Mouse (Mus musculus): ENCODE data around the gene Tmem95.
"Not testable (repeated sequence)": the region's sequence is repeated elsewhere in the genome, so short reads cannot be mapped to it uniquely, and the experiment has no call there.

Tmem95 gene

DNA sequence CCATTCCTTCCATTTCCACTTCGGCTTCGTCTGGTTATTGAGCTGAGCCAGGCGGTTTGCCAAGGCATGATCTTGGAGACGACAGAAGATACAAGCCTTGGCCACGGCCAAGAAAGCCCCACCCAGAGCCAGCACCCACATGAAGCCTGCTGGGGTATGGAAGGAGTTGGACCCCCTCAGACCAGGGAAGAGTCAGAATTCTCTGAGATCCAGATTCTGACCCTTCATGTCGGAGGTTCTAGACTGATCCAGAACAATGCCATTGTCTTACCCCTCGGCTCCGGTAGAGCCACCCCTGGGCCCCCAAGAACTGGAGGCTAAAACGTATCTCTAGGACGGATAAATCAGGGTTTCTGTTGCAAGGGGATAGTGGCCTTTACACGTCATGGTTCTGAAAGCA, at the start of gene Tmem95:
Gene Tmem95, minus strand, starts transcription at position 141 of the 400 bp plus-strand sequence.
- no peak for DNase-seq

DNA sequence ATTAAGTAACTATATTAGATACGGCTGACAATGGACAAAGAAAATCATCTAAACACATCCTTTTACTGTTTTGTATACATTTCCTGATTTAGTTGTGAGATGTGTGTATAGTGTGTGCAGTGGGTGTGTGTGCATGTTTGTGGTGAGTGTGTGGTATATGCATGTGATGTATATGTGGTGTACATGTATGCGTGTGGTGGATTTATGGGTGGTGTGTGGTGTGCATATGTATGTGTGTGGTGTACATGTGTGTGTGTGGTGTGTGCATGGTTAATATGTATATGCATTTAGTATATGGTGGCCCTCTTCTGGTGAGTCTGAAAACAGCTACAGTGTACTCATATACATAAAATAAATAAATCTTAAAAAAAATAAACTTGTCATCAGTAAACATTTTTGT, 49.7 kb upstream of the Tmem95 start:
- no peak for DNase-seq

DNA sequence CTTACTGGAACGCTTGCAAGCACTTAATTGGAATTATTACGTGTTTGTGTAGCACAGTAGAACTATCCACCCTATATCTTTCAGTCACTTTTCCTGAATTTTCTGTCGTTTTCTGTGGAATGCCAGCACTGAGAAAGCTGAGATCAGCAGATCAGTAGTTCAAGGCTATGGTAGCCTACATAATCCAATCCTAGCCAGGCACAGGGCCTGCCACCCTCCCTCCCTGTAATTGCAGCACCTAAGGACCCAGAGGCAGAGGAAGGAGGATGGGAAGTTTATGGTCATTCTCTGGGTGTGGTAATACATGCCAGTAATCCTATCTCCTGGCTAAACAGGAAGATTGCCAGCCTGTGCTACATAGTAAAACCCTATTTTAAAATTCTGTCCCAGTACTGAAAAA, 45.0 kb upstream of the Tmem95 start:
- DNase-seq: no peak

DNA sequence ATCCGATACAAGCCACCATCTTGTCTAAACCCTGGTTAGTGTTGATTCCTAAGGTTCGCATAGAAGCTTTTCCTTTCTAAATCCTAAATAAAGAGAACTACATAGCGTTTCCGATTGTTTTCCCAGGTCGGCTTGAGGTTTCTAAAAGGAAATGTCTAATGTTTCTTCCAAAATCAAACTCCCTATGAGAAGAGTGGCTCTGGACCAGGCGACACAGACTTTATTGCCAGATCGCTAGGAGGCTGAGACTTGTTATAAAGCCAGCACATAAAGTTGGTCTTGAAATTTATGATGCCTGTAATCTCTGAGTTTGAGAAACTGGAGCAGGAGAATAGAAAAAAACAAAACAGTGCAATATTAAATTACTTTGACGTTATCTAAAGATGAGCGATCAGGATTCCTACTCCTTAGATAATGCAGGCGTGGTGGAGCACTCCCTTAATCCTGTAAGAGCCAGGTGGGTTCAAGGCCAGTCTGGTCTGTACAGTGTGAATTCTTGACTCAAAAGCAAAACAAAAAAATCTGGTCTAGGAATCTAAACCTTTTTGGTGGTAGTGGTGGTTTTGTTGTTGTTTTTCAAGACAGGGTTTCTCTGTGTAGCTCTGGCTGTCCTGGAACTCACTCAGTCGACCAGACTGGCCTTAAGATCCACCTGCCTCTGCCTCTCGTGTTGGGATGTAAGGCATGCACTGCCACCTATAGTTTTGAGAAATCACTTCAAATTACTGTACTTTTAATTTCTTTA, 44.4 kb upstream of the Tmem95 start:
- DNase-seq: no peak

DNA sequence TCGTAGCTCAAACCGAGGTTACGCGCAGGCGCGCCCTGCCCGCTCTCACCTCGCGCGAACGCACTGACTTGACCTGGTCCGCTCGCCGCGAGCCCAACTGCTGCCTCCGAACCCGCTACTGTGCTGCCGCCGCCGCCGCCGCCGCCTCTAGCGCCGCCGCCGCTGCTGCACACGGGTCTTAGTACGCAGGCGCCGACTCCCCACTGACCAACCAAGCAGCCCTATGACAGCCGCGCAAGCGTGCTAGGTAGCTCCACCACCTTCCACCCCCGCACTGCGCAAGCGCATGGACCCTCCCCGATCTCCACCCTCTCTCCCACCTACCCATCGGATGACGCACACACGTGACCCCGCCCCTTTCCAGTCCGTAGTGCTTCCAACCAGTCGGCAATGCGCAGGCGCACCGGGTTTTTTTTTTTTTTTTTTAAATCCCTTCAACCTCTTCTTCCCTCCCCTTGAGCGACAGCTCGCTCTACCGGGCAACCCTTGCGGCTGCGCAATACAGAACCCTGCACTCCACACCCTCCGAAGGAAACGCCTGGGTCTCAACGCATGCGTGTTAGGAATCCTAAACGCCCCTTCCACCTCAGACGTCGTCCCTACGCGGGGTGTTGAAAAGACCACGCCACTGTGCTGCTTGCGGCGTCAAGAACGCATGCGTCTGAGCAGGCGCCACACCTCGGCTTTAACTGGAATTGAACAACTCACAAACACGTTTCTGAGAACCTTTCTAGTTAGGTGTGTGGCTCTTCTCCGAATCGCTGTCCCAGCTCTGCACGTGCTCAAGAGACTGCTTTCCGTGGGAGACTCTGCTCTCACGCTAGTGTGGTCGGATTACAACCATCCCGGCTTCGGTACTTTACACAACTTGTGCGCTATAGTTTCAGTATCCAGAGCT, 43.5 kb upstream of the Tmem95 start, which contains the start of gene Eif5a:
Gene Eif5a, minus strand, starts transcription at position 845 of the 898 bp plus-strand sequence.
- peak; percentile 100 for DNase-seq

DNA sequence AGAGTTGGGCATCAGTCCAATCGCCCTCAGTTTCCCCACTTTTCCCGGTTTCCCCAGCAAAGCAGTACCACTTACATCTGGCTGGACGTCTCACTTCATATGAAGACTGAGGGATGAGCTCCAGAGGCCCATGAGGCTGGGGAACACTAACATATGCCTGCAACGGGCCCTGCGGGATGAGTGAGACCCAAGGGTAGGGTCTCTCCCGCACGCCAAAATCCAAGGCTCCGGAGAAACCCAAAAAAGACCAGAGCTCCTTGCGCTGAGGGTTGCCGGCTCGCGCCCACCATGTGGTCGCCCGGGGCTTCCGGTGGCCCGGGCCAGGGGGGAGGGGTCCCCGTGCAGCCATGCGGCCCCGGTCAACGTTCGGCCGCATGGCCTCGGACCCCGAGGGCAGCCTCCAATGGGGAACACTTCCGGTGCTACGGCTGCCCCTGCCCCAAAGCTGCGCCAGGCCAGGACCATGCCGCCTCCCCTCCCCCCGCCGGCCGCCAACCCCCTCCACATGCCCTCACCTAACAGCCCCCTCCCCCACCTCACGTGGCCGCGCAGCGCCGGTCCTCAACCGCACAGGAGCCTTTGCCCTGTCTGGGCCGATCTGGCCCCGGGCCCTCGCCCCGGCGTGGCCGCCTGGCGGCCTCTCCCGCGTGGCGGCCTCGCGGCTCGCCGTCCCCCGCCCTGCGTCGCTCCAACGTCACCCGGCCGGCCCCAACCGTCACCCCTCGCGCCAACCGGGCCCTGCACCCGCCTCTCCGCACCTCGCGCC, 42.6 kb upstream of the Tmem95 start:
- DNase-seq: peak; percentile 60 to 80

DNA sequence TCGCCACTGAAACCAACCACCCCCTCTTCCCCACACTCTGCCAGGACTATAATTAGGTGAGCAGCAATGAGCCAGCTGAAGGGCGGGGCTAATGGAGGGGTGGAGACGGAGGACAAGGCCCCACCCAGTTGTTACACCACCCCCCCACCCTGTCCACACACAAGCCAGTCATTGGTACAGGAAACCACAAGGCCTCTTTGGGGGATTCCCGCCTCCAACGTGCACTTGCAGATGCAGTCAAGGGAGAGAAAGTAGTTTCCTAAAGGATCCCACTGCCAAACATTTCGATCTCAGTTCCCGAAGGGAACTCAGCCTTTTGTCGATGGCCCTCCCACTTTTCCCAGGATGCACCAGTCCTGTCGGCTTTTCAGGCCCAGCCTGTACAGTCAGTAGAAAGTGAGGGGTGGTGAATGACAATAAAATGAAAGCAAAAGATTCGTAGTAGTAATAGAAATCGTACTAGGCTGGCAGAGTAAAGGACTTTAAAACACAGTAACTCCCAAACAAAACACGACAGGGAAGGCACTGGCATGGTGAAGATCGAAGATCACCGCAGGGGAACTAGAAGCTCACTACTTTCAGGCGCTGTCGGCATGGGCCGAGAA, 41.9 kb upstream of the Tmem95 start:
- peak; percentile 90 to 92 for DNase-seq

DNA sequence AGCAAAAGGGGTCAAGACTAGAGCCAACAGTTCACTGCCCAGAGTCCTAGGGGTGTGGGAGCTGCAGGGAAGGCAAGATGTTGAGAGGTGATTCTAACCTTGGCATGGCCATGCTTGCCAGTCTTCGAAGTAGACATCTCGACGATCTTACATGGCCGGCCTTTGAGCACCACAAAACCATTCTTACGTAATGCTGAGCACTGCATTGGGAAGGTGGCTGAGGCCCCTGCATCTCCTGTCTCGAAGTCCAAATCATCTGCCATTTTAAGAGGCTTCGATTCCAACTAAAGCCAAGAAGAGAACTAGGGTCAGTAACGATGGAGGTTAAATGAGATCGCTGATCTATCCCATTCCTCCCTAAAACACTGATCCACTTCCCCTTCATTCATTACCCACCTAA, 41.2 kb upstream of the Tmem95 start:
- DNase-seq: no peak

DNA sequence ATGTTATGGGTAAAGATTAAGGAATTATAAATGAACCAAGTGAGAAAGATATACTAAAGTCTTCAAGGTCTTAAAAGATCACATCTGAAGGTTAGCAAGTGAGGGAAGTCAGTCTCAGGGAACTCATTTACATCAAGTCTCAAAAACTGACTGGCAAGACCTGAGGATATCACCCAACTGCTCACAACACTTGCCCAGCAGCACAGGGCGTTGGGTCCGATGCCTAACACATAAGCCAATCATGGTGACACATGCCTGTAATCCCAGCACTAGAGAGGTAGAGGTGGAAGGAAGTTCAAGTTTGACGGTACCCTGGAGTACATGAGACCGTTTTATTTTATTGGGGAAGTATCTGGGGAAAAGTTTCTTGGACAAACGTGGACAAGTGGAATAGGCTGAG, 40.3 kb upstream of the Tmem95 start:
- no peak for DNase-seq

DNA sequence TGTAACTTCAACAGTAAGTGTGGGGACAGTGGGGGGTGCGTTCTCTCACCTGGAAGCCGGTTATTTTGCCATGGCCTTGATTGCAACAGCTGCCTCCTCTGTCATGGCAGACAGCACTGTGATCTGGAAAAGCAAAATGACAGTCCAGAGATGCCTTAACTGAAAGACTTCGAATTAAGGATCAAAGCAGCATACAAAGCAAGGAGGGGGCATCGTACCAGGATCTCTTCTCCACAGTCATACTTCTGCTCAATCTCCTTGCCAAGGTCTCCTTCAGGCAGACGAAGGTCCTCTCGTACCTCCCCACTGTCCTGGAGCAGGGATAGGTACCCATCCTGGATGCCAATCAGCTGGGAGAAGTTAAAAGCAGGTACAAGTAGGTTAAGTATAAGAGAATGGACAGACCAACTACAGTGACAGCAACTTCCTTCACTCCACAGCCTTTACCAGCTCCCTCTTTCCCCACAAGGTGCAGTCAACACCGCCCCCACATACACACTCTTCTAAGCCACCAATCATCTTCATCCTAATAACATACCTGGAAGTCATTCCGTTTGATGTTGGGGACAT, 39.6 kb upstream of the Tmem95 start:
- no peak for DNase-seq

DNA sequence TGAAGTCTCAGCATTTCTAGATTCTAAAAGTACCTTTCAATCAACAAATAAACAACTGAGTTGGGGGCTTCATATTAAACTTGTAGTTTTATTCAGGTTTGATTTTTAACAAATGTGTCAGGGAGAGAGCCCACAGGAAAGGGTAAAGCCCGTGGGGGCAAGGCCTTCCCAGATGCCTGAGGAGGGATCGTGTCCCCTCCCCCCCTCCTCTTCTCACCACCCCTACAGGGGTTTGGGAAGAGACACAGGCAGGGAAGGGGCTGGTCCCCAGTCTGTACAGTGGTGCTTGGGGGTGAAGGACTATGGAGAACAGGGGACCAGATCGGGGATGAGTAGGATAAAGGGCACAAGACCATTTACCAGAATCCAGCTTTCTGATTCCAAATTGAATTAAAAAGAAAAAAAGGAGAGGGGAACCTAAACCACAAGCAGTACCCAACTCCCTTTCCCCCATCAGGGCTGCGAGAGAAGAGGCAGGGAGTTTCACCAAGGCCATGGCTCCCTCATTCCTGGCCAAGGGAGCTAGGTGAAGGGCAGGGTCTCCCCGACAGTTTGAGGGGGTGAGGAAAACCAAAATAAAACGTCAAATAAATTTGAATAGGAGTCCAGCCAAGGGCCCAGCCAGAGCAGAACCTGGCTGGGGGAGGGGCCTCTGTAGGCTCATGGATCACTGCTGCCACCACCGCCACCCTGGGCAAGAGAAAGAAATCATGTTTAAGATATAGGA, 39.0 kb upstream of the Tmem95 start:
- DNase-seq: not testable (repeated sequence)

DNA sequence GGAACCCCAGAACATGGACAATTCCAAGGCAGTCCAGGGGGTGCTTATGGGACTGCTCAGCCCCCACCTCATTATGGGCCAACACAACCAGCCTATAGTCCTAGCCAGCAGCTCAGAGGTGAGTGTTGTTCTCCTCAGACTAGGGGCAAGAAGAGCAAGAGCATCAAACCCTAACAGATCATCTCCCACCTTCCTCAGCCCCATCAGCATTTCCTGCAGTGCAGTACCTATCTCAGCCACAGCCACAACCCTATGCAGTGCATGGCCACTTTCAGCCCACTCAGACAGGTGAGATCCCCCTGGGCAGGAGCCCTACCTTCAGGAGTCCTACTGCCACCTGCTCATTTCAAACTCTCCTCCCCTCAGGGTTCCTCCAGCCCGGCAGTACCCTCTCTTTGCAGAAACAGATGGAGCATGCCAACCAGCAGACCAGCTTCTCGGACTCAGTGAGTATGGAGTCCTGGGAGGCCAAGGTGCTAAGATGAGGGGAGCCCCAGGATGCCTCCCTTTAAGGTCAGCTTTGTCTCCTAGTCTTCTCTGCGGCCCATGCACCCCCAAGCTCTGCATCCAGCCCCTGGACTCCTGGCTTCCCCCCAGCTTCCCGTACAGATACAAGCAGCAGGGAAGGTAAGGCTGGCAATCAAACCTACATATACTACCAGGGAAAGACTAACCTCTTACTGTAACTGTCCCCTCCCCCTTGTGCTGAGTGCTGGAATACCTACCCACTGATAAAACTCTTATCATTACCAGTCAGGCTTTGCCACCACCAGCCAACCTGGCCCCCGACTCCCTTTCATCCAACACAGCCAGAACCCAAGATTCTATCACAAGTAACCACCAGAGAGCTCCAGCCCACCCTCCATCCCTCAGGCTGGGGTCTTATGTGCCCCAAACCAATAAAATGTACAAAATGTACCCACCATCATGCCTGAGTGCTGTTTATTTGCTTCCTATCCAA, 38.1 kb upstream of the Tmem95 start:
- no peak for DNase-seq

DNA sequence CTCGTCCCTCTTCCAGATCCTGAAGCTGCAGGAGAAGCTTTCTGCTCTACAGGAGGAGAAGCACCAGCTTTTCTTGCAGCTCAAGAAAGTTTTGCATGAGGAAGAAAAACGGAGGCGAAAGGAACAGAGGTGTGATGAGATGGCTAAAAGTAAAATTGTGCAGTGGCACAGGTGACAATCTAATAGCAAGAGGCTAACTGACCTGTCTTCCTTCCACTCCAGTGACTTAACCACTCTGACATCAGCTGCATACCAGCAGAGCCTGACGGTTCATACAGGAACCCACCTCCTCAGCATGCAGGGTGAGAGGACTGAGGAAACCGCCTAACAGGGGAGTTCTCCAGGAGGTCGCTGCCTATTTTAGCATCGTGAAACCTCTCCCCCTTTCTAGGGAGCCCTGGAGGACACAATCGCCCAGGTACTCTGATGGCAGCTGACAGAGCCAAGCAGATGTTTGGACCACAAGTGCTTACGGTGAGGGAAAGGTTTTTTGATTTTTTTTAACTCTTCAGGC, 37.2 kb upstream of the Tmem95 start:
- DNase-seq: no peak

DNA sequence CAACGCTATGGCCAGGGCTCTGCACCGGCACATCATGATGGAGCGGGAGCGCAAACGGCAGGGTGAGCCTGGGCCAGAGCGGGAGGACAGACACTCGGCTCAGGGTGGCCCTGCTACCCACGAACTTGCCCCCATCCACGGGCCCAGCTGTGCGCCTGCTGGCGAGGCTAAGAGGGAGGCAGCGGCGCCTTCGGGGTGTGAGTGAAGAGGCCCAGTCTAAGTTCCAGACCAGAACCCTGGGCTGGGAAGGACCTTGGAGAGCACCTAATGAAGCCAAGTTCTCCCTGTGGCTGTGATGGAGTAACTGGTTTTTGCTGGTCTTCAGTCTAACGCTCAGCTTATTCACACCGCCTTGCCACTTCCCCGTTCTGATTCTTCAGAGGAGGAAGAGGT, 36.5 kb upstream of the Tmem95 start:
- peak in 1 of 2 experiments; percentile 54 for DNase-seq

DNA sequence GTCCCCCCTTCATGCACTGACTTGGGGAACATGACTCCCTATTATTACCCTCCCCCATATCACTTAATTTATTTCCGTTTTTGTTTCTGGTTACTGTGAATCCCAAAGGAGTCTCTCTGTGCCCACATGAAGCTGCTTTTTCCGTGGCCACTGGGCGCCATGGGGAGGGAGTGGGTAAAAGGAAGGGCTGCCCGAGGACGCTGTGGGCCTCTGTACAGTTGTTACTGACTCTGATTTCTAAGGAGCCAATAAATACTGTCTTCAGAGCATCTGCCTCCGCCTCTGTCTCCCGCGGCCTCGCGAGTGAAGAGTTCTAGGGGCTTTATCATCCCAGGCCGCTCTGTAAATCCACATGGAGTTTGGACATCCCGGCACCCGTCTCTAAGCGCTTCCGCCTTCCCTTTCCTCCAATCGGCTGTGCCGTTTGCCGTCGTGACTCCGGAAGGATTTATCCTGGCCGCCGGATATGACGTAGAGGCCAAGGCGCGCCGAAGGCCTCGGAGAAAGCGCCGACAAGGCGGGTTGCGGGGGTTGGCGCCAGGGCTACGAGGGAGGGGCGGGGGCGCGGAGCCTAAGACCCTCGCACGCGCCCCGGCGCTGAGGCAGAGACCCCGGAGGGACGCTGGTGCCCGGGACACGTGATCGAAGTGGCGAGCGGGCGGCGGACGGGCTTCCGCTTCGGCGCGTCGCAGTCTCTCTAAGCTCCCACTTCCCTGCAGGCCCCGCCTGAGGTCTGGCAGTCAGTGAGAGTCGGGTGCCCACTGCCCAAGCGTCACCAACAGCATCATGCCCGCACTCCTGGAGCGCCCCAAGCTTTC, 35.9 kb upstream of the Tmem95 start, which contains the start of gene Gps2:
Gene Gps2, plus strand, starts transcription at position 335 of the 818 bp plus-strand sequence.
- peak; percentile 94 for DNase-seq

DNA sequence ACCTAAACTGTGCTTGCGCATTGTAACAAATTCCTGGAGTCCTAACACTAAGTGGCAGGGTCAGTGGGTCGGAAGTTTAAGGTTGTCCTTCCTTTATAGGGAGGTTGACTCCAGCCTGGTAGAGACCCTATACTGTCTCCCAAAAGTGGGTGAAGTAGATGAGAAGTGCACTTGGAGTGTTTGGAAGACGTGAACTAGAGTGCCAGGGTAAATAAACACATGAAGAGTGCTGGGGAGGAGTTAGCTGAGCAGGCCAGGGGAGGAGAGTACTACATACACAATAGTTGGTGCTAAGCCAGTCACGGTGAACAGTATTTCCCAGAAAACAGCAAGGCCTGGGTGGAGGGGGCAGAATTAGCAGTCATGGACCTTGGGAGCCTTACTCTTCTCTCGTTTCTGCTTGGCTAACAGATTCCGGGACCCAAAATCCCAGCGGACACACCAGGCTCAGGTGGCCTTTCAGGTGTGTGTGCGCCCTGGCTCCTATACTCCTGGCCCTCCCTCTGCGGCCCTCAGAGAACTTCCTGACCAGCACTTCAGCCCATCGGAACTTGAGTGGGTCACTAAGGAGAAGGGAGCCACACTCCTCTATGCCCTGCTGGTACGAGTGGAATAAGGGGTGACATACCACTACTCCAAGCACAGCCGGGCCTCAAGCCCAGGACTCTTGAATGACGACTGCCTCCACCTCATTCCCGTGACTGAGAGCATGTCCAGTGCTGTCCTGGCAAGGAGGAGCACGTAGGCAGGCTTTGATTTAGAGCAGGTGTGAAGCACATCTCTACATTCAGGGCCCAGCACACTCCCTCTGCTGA, 35.1 kb upstream of the Tmem95 start:
- no peak for DNase-seq

DNA sequence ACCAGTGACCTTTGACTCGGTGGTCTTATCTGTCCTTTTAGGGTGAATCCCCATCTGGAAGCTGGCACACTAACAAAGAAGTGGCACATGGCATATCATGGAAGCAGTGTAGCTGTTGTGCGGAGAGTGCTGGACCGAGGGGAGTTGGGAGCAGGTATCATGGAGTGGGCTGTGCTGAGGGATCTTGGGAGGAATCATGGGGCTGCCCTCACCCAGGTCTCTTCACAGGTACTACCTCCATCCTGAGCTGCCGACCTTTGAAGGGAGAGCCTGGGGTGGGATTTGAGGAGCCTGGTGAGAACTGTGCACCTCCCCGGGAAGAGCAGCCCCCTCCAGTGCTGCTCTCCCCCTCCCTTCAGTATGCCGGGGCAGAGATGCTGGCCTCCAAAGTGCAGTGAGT, 33.9 kb upstream of the Tmem95 start:
- no peak for DNase-seq
